Mouse (Mus musculus) ES-CJ7 (cell line): Measurements from ENCODE around the gene Slc6a1.
"Not testable (repeated sequence)": the region's sequence is repeated elsewhere in the genome, so short reads cannot be mapped to it uniquely, and the experiment has no call there.

Experiments
- DNase-seq: peaks from one replicate; pipeline ENCODE4 v3.0.0; 2011; ENCODE audit warnings: low read depth, low spot score

Gene Slc6a1

DNA sequence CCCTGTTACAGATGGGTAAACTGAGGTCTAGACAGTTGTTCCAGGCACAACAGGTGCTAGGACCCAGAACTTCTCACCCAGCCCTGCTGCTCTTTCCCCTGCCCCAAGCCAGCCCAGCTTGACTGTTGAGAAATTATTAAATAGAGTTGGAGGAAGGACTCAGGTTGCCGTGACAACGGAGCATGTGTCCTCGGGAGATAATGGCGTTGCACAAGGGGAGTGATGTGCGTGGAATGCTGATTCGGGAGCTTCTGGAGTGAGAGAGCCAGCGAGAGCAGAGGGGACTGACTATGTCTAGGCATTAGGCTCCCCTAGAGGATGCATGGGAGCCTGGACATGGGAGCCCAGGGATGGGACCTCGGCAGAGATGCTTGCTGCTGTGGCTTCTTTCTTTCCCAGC is 7.7 kb downstream of the Slc6a1 start:
- DNase-seq = no peak

GRCm38 (mm10) chr6:114290929-114291328 is 8.5 kb downstream of the Slc6a1 start:
- no peak for DNase-seq

- no peak for DNase-seq
Measured at GRCm38 (mm10) chr6:114291396-114291795, 9.0 kb downstream of the Slc6a1 start.

GRCm38 (mm10) chr6:114293511-114293910 is 11.1 kb downstream of the Slc6a1 start:
- no peak for DNase-seq

- no peak for DNase-seq
Measured at GRCm38 (mm10) chr6:114295086-114295485, 12.7 kb downstream of the Slc6a1 start.

- DNase-seq = no peak
Measured at GRCm38 (mm10) chr6:114297260-114298002, 15.0 kb downstream of the Slc6a1 start.

- peak; percentile 32 for DNase-seq
Measured at GRCm38 (mm10) chr6:114299699-114300098, 17.3 kb downstream of the Slc6a1 start.

DNA sequence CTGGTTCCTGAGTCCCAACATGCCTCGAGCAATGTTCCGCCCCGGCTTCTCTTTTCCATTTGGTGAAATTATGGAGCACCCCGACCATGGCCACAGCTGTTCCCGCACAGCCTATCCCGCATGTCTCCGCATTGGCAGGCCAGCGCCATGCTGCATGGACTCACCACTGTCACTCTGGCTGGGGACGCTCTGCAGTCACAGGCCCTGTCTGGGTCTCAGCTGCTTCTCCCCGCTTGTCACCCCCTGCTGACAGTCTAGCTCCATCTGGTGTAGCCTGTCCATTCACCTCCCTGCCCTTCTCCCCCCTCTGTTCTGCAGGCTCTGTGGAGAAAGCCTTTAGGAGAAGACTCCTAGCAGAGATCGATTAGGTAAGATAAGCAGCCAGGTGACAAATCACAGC is 18.3 kb downstream of the Slc6a1 start:
- DNase-seq = no peak

DNA sequence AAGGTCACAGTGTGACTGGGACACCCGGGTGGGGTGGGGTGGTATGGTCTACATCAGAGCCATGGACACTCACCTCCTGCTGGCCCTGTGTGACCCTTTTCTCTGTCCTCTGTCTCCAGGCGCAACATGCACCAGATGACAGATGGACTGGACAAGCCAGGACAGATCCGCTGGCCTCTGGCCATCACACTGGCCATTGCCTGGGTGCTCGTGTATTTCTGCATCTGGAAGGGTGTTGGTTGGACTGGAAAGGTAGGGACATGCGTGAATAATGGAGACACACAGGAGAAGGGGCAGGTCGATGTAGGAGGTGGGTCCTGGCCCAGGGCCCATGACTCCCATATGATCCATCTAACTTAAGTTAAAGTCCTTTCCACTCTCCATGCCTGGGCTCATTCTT is 22.2 kb downstream of the Slc6a1 start:
- DNase-seq = no peak

DNA sequence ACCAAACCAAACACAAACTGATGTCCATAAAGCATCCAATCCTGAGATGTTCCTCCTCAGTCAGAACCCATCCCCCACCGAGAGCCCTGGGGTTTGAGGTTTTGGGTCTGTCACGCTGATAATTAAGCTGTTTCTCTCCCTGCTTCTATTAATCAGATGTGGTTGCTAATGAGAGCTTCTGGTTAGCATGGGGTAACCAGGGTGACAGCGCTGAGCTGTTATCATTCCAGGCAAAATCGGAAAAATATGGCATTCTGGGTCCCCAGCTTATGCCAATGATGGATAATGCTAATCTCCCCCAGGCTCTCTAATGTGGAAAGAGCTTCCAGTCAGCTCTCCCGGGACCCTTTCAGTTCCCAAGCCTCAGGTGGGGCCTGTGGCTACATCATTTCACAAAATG is 38.1 kb downstream of the Slc6a1 start:
- DNase-seq = no peak

- peak; percentile 38 for DNase-seq
Measured at GRCm38 (mm10) chr6:114321146-114321545, 38.7 kb downstream of the Slc6a1 start.

GRCm38 (mm10) chr6:114322914-114323313 is 40.5 kb downstream of the Slc6a1 start:
- DNase-seq = no peak

DNA sequence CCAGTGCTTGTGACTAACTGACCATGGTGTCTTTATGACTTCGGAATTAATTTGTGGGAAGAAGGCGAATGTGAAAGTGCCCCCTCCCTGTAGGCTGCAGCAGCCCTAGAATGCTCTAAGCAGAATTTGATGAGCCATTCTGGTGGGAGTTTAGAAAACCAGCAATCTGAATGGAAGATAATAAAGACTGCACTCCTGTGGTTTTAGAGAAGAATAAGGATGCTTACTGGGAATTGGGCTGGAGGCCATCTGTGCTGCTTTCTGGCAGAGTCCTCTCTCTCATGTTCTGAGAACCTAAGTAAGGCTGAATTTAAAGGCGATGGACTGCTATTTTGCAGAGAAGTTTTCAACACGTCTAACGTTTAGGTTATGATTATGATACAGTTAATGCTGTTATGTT is 42.4 kb downstream of the Slc6a1 start:
- no peak for DNase-seq

DNA sequence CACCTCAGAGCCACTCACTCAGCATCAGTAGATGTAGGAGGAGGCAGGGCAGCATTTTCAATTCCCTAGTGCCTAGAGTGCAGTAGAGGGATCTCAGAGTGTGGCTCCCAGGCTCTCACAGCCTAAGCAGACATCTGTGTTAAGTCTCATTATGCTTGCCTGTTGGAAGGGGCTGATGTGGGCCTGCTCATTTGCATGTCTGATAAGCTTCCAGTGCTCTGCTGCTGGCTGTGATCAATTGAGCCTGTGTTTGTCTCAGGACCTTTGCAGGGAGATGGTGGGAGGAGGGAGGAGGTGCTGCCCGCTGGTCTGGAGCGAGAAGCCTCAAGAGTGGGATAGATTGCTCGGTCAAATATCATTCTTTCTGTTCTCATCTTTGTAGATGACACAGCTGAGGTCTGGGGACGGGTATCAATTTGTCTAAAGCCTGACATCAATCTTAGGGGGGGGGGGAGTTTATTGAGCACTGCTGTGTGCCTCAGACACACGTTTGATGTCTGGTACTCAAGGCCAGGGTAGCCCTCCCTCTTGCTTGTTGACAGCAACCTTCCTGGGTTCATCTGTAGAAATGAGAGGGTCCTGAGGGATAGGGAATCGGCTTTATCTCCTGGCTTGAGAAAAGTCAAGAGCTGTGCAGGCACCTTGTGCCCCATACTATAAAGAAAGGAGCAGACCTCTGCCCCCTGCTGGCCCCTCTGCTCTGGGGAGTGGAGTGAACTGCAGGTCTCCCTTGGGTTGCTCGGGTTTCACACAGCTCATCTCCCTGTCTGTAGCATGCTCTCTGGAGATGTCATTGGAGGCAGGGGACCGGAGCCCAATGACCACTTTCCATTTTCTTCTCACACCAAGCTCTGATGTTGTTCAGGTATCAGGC is 47.4 kb downstream of the Slc6a1 start:
- DNase-seq = no peak

DNA sequence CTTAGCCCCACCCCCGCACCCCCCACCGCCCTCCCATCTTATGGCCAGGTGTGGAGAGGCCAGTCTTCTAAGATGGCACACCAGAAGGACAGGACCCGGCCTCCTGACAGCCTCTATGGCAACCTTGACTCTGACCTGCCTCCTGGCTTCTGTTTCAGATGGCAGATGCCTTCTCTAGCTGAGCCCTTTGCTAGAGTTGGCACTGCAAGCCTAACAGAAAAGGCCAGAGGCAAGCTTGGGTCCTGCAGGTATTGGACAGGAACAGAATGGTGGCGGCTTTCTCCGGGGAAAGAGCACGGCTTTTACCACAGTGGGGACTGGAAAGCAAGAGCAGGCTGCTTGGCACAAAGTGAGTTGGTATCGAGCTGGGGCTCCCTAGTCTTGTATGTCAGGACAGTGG is 49.5 kb downstream of the Slc6a1 start:
- no peak for DNase-seq

GRCm38 (mm10) chr6:114336128-114336943 is 53.9 kb downstream of the Slc6a1 start:
- DNase-seq = no peak

DNA sequence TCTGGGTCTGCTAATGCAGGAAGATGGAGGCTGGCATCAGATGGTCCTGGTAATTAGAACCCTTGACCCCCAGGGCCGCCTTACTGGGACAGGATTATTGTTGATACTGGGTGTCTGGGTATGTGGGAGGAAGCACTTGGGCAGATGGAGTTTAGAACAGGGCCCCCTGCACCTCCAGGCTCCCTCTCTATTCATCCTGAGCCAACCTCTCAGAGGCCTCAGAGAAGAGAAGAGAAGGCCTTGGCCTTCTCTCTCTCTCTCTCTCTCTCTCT is 54.4 kb downstream of the Slc6a1 start:
- no peak for DNase-seq

DNA sequence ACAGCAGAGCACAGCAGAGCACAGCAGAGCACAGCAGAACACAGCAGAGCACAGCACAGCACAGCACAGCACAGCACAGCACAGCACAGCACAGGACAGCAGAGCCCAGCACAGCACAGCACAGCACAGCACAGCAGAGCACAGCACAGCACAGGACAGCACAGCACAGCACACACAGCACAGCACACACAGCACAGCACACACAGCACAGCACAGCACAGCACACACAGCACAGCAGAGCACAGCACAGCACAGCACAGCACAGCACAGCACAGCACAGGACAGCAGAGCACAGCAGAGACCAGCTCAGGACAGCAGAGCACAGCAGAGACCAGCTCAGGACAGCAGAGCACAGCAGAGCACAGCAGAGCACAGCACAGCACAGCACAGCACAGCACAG is 58.9 kb downstream of the Slc6a1 start:
- DNase-seq = not testable (repeated sequence)

DNA sequence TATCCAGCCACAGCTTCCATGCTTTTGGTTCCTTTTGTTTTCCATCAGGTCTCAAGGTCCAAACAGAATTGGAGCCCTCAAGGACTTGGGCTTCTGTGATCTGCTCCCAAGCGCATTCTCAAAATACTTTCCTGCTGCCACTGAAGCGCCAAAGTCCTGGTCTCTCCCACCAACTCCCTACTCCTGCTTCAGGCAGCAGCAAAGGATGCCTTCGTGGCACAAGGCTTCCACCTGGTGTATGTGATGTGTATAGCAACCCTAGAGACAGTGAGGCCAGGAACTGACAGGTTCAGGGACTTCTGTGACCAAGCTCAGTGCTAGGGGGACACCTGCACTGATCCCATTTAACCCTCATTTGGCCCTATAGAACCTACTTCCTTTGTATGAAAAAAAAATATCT is 61.3 kb downstream of the Slc6a1 start:
- peak; percentile 55 for DNase-seq

- peak; percentile 22 for DNase-seq
Measured at GRCm38 (mm10) chr6:114345156-114345555, 62.7 kb downstream of the Slc6a1 start.

DNA sequence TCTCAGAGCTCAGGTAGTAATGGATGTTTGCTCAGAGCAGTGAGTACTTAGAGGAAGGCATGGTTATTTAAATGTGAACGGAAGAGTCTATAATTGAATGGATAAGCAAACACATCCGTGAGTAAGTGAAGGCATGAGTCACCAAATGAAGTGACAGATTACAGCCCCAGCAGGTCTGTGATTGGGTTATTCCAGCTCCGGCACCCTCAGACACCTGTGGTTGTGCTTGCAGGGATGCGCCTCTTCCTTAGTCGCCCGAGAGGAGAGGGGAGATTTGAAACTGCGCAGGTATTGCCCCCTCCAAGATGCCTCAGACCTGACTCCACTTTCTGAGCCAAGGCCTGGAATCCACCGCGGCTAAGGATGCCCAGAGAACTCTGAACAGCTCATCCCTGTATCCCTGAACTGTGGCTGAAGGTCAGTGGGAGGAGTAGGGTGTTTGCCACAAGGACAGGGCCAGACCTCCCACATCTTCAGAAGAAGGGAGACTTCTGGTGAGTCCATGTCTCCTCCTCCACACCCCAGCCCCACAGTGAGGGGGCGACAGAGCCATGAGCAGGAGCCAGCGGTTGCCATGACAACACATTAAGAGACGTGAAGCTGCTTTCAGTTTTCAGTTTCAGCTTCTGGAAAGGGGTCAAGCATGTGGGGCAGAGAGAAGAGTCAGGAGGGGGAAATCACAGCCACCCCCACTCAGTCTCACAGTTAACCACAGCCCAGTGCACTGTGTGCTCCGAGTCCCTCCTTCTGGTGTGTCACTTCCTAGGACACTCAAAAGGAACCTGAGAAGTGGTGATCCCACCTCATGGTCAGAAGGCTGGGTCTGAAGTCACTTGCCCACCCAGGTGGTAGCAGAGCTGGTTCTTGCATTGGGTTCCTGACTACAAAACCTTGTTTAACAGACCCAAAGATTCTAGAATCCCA is 65.7 kb downstream of the Slc6a1 start:
- no peak for DNase-seq
